Mouse (Mus musculus) MEL (cell line): ENCODE measurements around the gene Rfx7.
A peak's percentile ranks its signal among the peaks of the same experiment; 100 is the strongest.

Experiments
- BHLHE40 ChIP-seq: IDR thresholded peaks from 2 replicates; pipeline ENCODE4 v1.6.1; 2012; ENCODE audit warnings: low read depth, mild to moderate bottlenecking, inconsistent platforms, low read length, improper control_type of control experiment, borderline replicate concordance
- CTCF ChIP-seq, 3 experiments: IDR thresholded peaks in 2 of 3; conservative IDR thresholded peaks in 1 of 3; 2 replicates each; pipeline ENCODE4 v1.5.1; 2011 to 2012; ENCODE audit warnings: low read length in 3 of 3, low read depth in 2 of 3, mild to moderate bottlenecking in 2 of 3, improper control_type of control experiment in 1 of 3, inconsistent platforms in 1 of 3, mixed read lengths in 1 of 3, moderate library complexity in 1 of 3; ENCODE audit not compliant: control insufficient read depth in 1 of 3, insufficient read depth in 1 of 3, poor library complexity in 1 of 3, severe bottlenecking in 1 of 3
- JUND ChIP-seq: IDR thresholded peaks from 2 replicates; pipeline ENCODE4 v1.6.1; 2011; ENCODE audit warnings: low read depth, mild to moderate bottlenecking, improper control_type of control experiment, low read length
- MAFK ChIP-seq: IDR thresholded peaks from 2 replicates; pipeline ENCODE4 v1.6.1; 2011; ENCODE audit warnings: low read depth, mild to moderate bottlenecking, low read length, improper control_type of control experiment, borderline replicate concordance
- POLR2A ChIP-seq, 2 experiments: IDR thresholded peaks; 2 replicates each; pipeline ENCODE4 v1.6.1; 2011 to 2012; ENCODE audit warnings: low read length in 2 of 2, mild to moderate bottlenecking in 2 of 2, control low read depth in 1 of 2, improper control_type of control experiment in 1 of 2, low read depth in 1 of 2, moderate library complexity in 1 of 2; ENCODE audit not compliant: control insufficient read depth in 1 of 2, insufficient read depth in 1 of 2, poor library complexity in 1 of 2
- POLR2AphosphoS5 ChIP-seq: IDR thresholded peaks from 2 replicates; pipeline ENCODE4 v1.6.1; 2012; ENCODE audit warnings: low read depth, borderline replicate concordance, mild to moderate bottlenecking, inconsistent platforms, low read length, moderate library complexity, mixed read lengths
- RAD21 ChIP-seq: IDR thresholded peaks from 2 replicates; pipeline ENCODE4 v1.6.1; 2011; ENCODE audit warnings: mild to moderate bottlenecking, low read depth, low read length, improper control_type of control experiment
- TCF12 ChIP-seq: IDR thresholded peaks from 2 replicates; pipeline ENCODE4 v1.6.1; 2014; ENCODE audit warnings: low read depth, mild to moderate bottlenecking, inconsistent platforms, low read length, improper control_type of control experiment, moderate library complexity
- ZKSCAN1 ChIP-seq: IDR thresholded peaks from 2 replicates; pipeline ENCODE4 v1.6.1; 2012; ENCODE audit warnings: low read depth, mild to moderate bottlenecking, inconsistent platforms, low read length, improper control_type of control experiment, moderate library complexity
- ZMIZ1 ChIP-seq: IDR thresholded peaks from 2 replicates; pipeline ENCODE4 v1.6.1; 2012; ENCODE audit warnings: low read depth, mild to moderate bottlenecking, inconsistent platforms, low read length, improper control_type of control experiment, moderate library complexity
- ZNF384 ChIP-seq: IDR thresholded peaks from 2 replicates; pipeline ENCODE4 v1.6.1; 2012; ENCODE audit warnings: low read depth, mild to moderate bottlenecking, inconsistent platforms, low read length, improper control_type of control experiment

GRCm38 (mm10) chr9:72672361-72672760, 140.3 kb downstream of the Rfx7 start:
- TF ChIP-seq CTCF (IDR thresholded peaks at IDR 0.05 in 2 of 3, conservative IDR thresholded peaks at IDR 0.05 in 1 of 3; ENCODE audit: control insufficient read depth in 1 of 3, insufficient read depth in 1 of 3, low read depth in 2 of 3, low read length in 3 of 3, poor library complexity in 1 of 3, severe bottlenecking in 1 of 3) (peak; percentile 87 to 93 (median 91)), RAD21 (peak; percentile 82), TCF12 (no peak), POLR2A (IDR thresholded peaks at IDR 0.05; ENCODE audit: control insufficient read depth in 1 of 2, insufficient read depth in 1 of 2, low read depth in 1 of 2, low read length in 2 of 2, poor library complexity in 1 of 2) (no peak; a peak in 1 of 4 replicates), ZMIZ1 (no peak), MAFK (no peak), BHLHE40 (no peak), ZKSCAN1 (no peak), JUND (no peak), ZNF384 (no peak), POLR2AphosphoS5 (no peak)
